Mouse (Mus musculus) myocyte (in vitro differentiated cells): Measurements from ENCODE around the gene Cc2d2a.

Experiments used
- CEBPB ChIP-seq: IDR thresholded peaks from 2 replicates; pipeline ENCODE4 v1.6.1; 2011; ENCODE audit warnings: mild to moderate bottlenecking, moderate library complexity; ENCODE audit not compliant: poor library complexity, insufficient read depth, severe bottlenecking
- E2F4 ChIP-seq: IDR thresholded peaks from one replicate; pipeline ENCODE4 v1.6.1; 2011; ENCODE audit warnings: mild to moderate bottlenecking, control low read depth, moderate library complexity; ENCODE audit not compliant: insufficient read depth
- MAX ChIP-seq: IDR thresholded peaks from one replicate; pipeline ENCODE4 v1.6.1; 2011; ENCODE audit warnings: low read depth, mild to moderate bottlenecking, control low read depth
- MYOG ChIP-seq, 3 experiments: IDR thresholded peaks; one replicate each; pipeline ENCODE4 v1.6.1; 2011; ENCODE audit warnings: control low read depth in 2 of 3, low read depth in 2 of 3, mild to moderate bottlenecking in 2 of 3; ENCODE audit not compliant: insufficient read length in 2 of 3, control insufficient read depth in 1 of 3, insufficient read depth in 1 of 3
- POLR2A ChIP-seq: IDR thresholded peaks from one replicate; pipeline ENCODE4 v1.6.1; 2011; ENCODE audit warnings: low read depth, mild to moderate bottlenecking, control low read depth, moderate library complexity; ENCODE audit not compliant: insufficient read length
- POLR2AphosphoS2 ChIP-seq: IDR thresholded peaks from one replicate; pipeline ENCODE4 v1.6.1; 2011; ENCODE audit warnings: low read depth, control low read depth; ENCODE audit not compliant: insufficient read length
- SRF ChIP-seq: IDR thresholded peaks from one replicate; pipeline ENCODE4 v1.6.1; 2011; ENCODE audit warnings: low read depth; ENCODE audit not compliant: control insufficient read depth, insufficient read length
- TCF12 ChIP-seq: IDR thresholded peaks from one replicate; pipeline ENCODE4 v1.6.1; 2011; ENCODE audit warnings: mild to moderate bottlenecking, control low read depth; ENCODE audit not compliant: poor library complexity, insufficient read depth, severe bottlenecking
- TCF3 ChIP-seq: IDR thresholded peaks from one replicate; pipeline ENCODE4 v1.6.1; 2011; ENCODE audit warnings: low read depth, control low read depth; ENCODE audit not compliant: insufficient read length
- USF1 ChIP-seq: IDR thresholded peaks from one replicate; pipeline ENCODE4 v1.6.1; 2011; ENCODE audit warnings: low read depth, mild to moderate bottlenecking, control low read depth, moderate library complexity

- TF ChIP-seq POLR2A (no peak), POLR2AphosphoS2 (no peak), TCF3 (no peak), MAX (no peak), CEBPB (no peak), E2F4 (no peak), TCF12 (no peak), USF1 (no peak), SRF (no peak), MYOG (IDR thresholded peaks at IDR 0.05; ENCODE audit: control insufficient read depth in 1 of 3, insufficient read depth in 1 of 3, insufficient read length in 2 of 3, low read depth in 2 of 3) (no peak)
These were observed 108.6 kb downstream of the Cc2d2a start for GRCm38 (mm10) chr5:43770618-43771354.
